Mouse (Mus musculus): ENCODE results near the gene Hist1h2bj.

- TF ChIP-seq TAL1 (IDR thresholded peaks at IDR 0.05; ENCODE audit: low read length) (no peak), GATA1 (IDR thresholded peaks at IDR 0.05; ENCODE audit: low read length) (no peak)
Measured at GRCm38 (mm10) chr13:22030493-22030892, 12.5 kb upstream of the Hist1h2bj start.

Measured in erythroblast, embryonic 14.5 days (primary cell).